Comparison of ENCODE assay signal across 8 mouse cellular contexts in the genomic region with DNA sequence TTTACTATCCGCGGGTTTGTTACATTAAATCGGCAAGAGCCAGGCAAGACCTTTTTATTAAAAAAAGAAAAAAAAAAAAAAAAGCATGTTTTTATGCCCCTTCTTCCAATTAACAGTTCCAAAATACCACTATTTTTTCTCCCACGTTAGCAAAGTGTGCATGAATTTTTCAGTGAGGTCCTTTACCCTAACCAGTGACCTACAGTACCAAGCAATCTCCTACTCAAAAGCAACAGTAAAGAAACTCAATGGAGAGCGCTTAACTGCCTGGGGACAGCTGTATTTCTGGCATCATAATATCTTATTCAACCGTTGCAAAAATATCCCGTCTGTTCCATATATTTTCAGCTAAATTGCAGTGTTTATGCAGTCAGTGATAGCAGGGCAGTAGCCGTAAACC. TPM values are rescaled to one million over a fixed set of nuclear protein-coding genes. Genes with fewer than 3 reads are reported as not detected.
DNase-seq lines count a peak whose midpoint lies in the region; ATAC-seq and TF ChIP-seq lines count a peak whose summit lies in the region.

No protein-coding gene starts in this region.

- DNase-seq in kidney, adult 2 months: no peak
- no peak for DNase-seq in kidney, postnatal 25 days
- no peak for DNase-seq in hindbrain, embryonic 10.5 days (ENCODE audit: low spot score)
- peak; percentile 87 for DNase-seq in midbrain, embryonic 11.5 days (ENCODE audit: low spot score, missing footprints)
- DNase-seq in thymus, postnatal 36 days: no peak
- DNase-seq in testis, postnatal 10 days (ENCODE audit: low spot score): no peak
- no peak for DNase-seq in cerebellum, adult 18-20 months

- H3K27me3 ChIP-seq in kidney, adult 2 months (replicated peaks; ENCODE audit: control insufficient read depth, insufficient read depth, low read length): no peaks in the 10 kb centered on the region
- H3K27me3 ChIP-seq in hindbrain, embryonic 10.5 days (ENCODE audit: insufficient read depth, poor library complexity, severe bottlenecking): no peaks in the 10 kb centered on the region
- no peaks in the 10 kb centered on the region for H3K27me3 ChIP-seq in midbrain, embryonic 11.5 days (ENCODE audit: control insufficient read depth, insufficient read depth, low read length)

- ATAC-seq in midbrain, embryonic 11.5 days (ENCODE audit: low FRiP score): no peak; the same call in 1 of the 2 replicates

- H3K4me2 ChIP-seq in midbrain, embryonic 11.5 days: peak overlapping the region; percentile 42

- TF ChIP-seq POLR2A in kidney, adult 2 months (IDR thresholded peaks at IDR 0.05; ENCODE audit: low read depth, low read length): no peak
- TF ChIP-seq POLR2A in bone marrow macrophage, adult 2 months (IDR thresholded peaks at IDR 0.05; ENCODE audit: borderline replicate concordance, low read depth, low read length): no peak

- no peak for TF ChIP-seq CTCF in kidney, adult 2 months (conservative IDR thresholded peaks at IDR 0.05; ENCODE audit: insufficient read depth, insufficient read length, low read depth, low read length)
- TF ChIP-seq CTCF in bone marrow macrophage, adult 2 months (IDR thresholded peaks at IDR 0.05; ENCODE audit: low read depth, low read length): no peak

- WGBS in kidney, adult 2 months: 12% methylated on average over 8 of the region's 8 CpGs
- 22% methylated on average over 8 of the region's 8 CpGs for whole genome bisulfite sequencing in hindbrain, embryonic 10.5 days
- WGBS in midbrain, embryonic 11.5 days: 22% methylated on average over 8 of the region's 8 CpGs

- H3K9ac ChIP-seq in midbrain, embryonic 11.5 days (ENCODE audit: low read length): peak overlapping the region; percentile 82

- peak overlapping the region; percentile 82 for H3K27ac ChIP-seq in kidney, adult 2 months (ENCODE audit: insufficient read depth, low read depth, low read length)
- H3K27ac ChIP-seq in bone marrow macrophage, adult 2 months (ENCODE audit: insufficient read depth, low read depth, low read length): peak overlapping the region; percentile 82
- peak overlapping the region; percentile 98 for H3K27ac ChIP-seq in hindbrain, embryonic 10.5 days
- no peak overlapping the region for H3K27ac ChIP-seq in midbrain, embryonic 11.5 days (ENCODE audit: low read depth, low read length)

- peaks cover 2% of the 10 kb centered on the region; the same call in 1 of the 2 replicates for H3K4me1 ChIP-seq in kidney, adult 2 months (ENCODE audit: control insufficient read depth, insufficient read depth, low read length)
- H3K4me1 ChIP-seq in bone marrow macrophage, adult 2 months (ENCODE audit: control insufficient read depth, insufficient read depth, low read length): peaks cover 19% of the 10 kb centered on the region
- peaks cover 32% of the 10 kb centered on the region for H3K4me1 ChIP-seq in hindbrain, embryonic 10.5 days (replicated peaks)
- H3K4me1 ChIP-seq in midbrain, embryonic 11.5 days (ENCODE audit: control insufficient read depth, insufficient read depth, low read length): peaks cover 13% of the 10 kb centered on the region

- H3K36me3 ChIP-seq in kidney, adult 2 months (ENCODE audit: control insufficient read depth, insufficient read depth, low read length): no peaks in the 10 kb centered on the region
- H3K36me3 ChIP-seq in hindbrain, embryonic 10.5 days: peaks cover 22% of the 10 kb centered on the region
- H3K36me3 ChIP-seq in midbrain, embryonic 11.5 days (ENCODE audit: control insufficient read depth, insufficient read depth, low read length): no peaks in the 10 kb centered on the region

- H3K4me3 ChIP-seq in kidney, adult 2 months (ENCODE audit: insufficient read depth, low read depth, low read length): peak overlapping the region; percentile 81
- H3K4me3 ChIP-seq in bone marrow macrophage, adult 2 months (ENCODE audit: insufficient read depth, low read length): peak overlapping the region; percentile 91
- peak overlapping the region; percentile 91 for H3K4me3 ChIP-seq in hindbrain, embryonic 10.5 days
- peak overlapping the region; percentile 70 for H3K4me3 ChIP-seq in midbrain, embryonic 11.5 days (ENCODE audit: low read depth, low read length)

- H3K9me3 ChIP-seq in hindbrain, embryonic 10.5 days: no peaks in the 10 kb centered on the region
- no peaks in the 10 kb centered on the region for H3K9me3 ChIP-seq in midbrain, embryonic 11.5 days (ENCODE audit: control insufficient read depth, low read length)

RNA-seq across cellular contexts. Expression of gene Map2k5, which starts 0.5 kb away (rescaled TPM):
- polyA plus RNA-seq in kidney, adult 2 months (2012; rRNA removed): 34.3 and 38.9 TPM in 2 replicates
- polyA plus RNA-seq in bone marrow macrophage, adult 2 months (2012; ENCODE audit: insufficient read depth, insufficient read length, missing spikeins): 21.0 and 25.3 TPM in 2 replicates
- 30.6 and 39.3 TPM in 2 replicates for polyA plus RNA-seq in hindbrain, embryonic 10.5 days (2016; fragmentation: Nextera tagmentation; extraction: Ambion mirVana)
- polyA plus RNA-seq in midbrain, embryonic 11.5 days (2014; fragmentation: Nextera tagmentation; extraction: Ambion mirVana): 36.9 and 37.8 TPM in 2 replicates

RNA-seq across cellular contexts. Expression of gene 2300009A05Rik, which starts 20.9 kb away (rescaled TPM):
- polyA plus RNA-seq in kidney, adult 2 months (2012; rRNA removed): 81.2 and 111 TPM in 2 replicates
- polyA plus RNA-seq in bone marrow macrophage, adult 2 months (2012; ENCODE audit: insufficient read depth, insufficient read length, missing spikeins): 32.4 and 38.6 TPM in 2 replicates
- 42.1 and 44.7 TPM in 2 replicates for polyA plus RNA-seq in hindbrain, embryonic 10.5 days (2016; fragmentation: Nextera tagmentation; extraction: Ambion mirVana)
- 43.2 and 46.5 TPM in 2 replicates for polyA plus RNA-seq in midbrain, embryonic 11.5 days (2014; fragmentation: Nextera tagmentation; extraction: Ambion mirVana)
